Mouse (Mus musculus) lung, embryonic 15.5 days (tissue): ENCODE results near the gene Hspb6. TPM values are rescaled to one million over a fixed set of nuclear protein-coding genes. Genes with fewer than 3 reads are reported as not detected.

Experiments used
- ATAC-seq: fragments of 200-750 bp; cut with Nextera tagmentation; 2 replicates; pipeline ENCODE4 v1.8.0; 2017; ENCODE audit warnings: moderate number of reproducible peaks, borderline replicate concordance; ENCODE audit not compliant: low FRiP score, low TSS enrichment; ENCODE audit errors: extremely low read depth
- H3K27ac ChIP-seq: fragments of 300-500 bp; sonication (generic); 2 replicates; pipeline ENCODE4 v1.5.1; 2015; ENCODE audit warnings: moderate library complexity, mild to moderate bottlenecking, inconsistent platforms
- H3K27me3 ChIP-seq: fragments of 300-500 bp; sonication (generic); 2 replicates; pipeline ENCODE4 v1.6.1; 2015; ENCODE audit warnings: inconsistent platforms
- H3K36me3 ChIP-seq: fragments of 300-500 bp; sonication (generic); 2 replicates; pipeline ENCODE4 v1.6.1; 2015; ENCODE audit warnings: inconsistent platforms
- H3K4me1 ChIP-seq: fragments of 300-500 bp; sonication (generic); 2 replicates; pipeline ENCODE4 v1.6.1; 2015; ENCODE audit warnings: inconsistent platforms
- H3K4me2 ChIP-seq: fragments of 300-500 bp; sonication (generic); 2 replicates; pipeline ENCODE4 v1.6.1; 2015; ENCODE audit warnings: inconsistent platforms, mild to moderate bottlenecking, moderate library complexity
- H3K4me3 ChIP-seq: fragments of 300-500 bp; sonication (generic); 2 replicates; pipeline ENCODE4 v1.5.1; 2015; ENCODE audit warnings: mild to moderate bottlenecking, inconsistent platforms
- H3K9ac ChIP-seq: fragments of 300-500 bp; sonication (generic); 2 replicates; pipeline ENCODE4 v1.6.1; 2015; ENCODE audit warnings: inconsistent platforms
- H3K9me3 ChIP-seq: fragments of 300-500 bp; sonication (generic); 2 replicates; pipeline ENCODE4 v1.6.1; 2016; ENCODE audit warnings: inconsistent platforms
- WGBS: fragments of 180-500 bp; shearing (Covaris S2); methylation state at CpG from one replicate; pipeline ENCODE4 v1.1.7; 2015; 5-methylcytosine and 5-hydroxymethylcytosine counted together
- microRNA-seq: library from miRNA; unstranded; fragments of <30 nt; microRNA quantifications from one replicate; pipeline ENCODE4, GENCODE M21; 2016
- polyA plus RNA-seq: library from polyadenylated mRNA; unstranded; fragments of >200 nt; fragmentation: Nextera tagmentation; extraction: Ambion mirVana; gene quantifications from 2 replicates; pipeline ENCODE4 v1.2.1, GENCODE M21; 2015

Hspb6 gene
- polyA plus RNA-seq, 1 experiment from 2014 or later = 33.6 TPM

DNA sequence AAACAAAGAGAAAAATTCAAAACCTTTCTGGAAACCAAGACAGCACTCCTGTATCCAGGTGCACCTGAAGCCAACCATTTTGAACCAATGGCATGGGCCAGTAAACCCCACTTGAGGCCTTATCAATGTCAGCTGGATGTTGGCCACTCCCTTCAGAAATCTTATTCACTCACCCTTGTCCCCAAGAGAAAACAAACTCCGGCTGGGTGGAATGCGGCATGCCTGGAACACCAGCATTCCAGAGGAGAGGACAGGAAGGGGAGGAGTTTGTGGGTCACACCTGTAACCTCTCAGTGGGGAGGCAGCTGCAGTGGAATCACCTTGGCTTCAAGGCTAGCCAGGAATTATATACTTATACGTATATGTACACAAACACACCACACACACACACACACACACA is 50.6 kb downstream of the Hspb6 start:
- Histone ChIP-seq H3K36me3 (no peaks in the 10 kb centered on the region), H3K27me3 (no peaks in the 10 kb centered on the region), H3K9me3 (no peaks in the 10 kb centered on the region), H3K9ac (no peak overlapping the region), H3K4me3 (no peak overlapping the region), H3K4me2 (no peak overlapping the region), H3K27ac (peak overlapping the region; percentile 95), H3K4me1 (peaks cover 13% of the 10 kb centered on the region; the same call in 1 of the 2 replicates)
- 15% methylated on average over 3 of the region's 3 CpGs for WGBS
- ATAC-seq = peak; percentile 49

DNA sequence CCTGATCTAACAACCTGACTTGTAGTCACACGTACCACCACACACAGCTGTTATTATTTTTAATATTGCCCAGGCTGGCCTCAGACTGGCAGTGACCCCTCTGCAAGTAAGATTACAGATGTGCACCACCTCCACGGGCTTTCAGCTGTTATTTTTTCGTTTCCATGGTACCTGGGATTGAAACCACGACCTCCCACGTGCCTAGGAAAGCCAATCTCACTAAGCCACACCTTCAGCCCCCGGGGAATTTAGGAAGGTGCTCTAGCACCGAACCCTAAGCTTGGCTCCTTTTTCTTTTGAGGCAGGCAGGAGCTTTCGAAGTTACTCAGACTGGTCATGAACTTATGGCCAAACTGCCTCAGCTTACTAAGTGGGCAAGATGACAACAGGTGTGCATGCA is 52.4 kb downstream of the Hspb6 start:
- WGBS = 46% methylated on average over 8 of the region's 8 CpGs
- no peak for ATAC-seq
- H3K9ac ChIP-seq = no peak overlapping the region

DNA sequence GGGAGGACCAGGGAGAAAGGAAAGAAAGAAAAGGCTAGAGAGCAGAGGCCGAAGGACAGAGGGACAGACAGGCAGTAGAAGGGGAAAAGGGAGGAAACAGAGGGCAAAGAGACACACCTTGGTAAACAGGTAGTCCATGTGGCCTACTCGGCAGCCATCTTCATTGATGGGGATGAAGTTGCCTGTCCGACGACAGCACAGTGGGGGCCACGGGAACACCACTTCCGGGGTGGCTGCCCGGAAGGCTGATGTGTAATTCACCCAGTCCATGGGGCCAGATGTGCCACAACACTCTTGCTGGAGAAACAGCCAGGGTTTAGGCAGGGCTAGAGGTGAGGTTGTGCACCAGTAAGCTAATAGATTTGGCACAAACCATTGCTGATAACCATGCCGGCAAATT is 53.0 kb downstream of the Hspb6 start:
- H3K4me3 ChIP-seq = no peak overlapping the region
- ATAC-seq = no peak
- no peaks in the 10 kb centered on the region for H3K36me3 ChIP-seq
- no peak overlapping the region for H3K9ac ChIP-seq
- 82% methylated on average over 8 of the region's 8 CpGs for WGBS
- H3K27me3 ChIP-seq = no peaks in the 10 kb centered on the region
- H3K27ac ChIP-seq = no peak overlapping the region
- no peak overlapping the region for H3K4me2 ChIP-seq
- H3K4me1 ChIP-seq = peaks cover 15% of the 10 kb centered on the region
- H3K9me3 ChIP-seq = no peaks in the 10 kb centered on the region

More for the DNA sequence above, 52.4 kb downstream of the Hspb6 start:
- no peaks in the 10 kb centered on the region for H3K27me3 ChIP-seq
- H3K4me3 ChIP-seq = no peak overlapping the region
- no peaks in the 10 kb centered on the region for H3K36me3 ChIP-seq
- H3K4me2 ChIP-seq = no peak overlapping the region
- H3K9me3 ChIP-seq = no peaks in the 10 kb centered on the region
- peaks cover 15% of the 10 kb centered on the region for H3K4me1 ChIP-seq
- peak overlapping the region; percentile 95; the same call in 1 of the 2 replicates for H3K27ac ChIP-seq

Small RNA genes lying within 50 kb of the gene (microRNA-seq; reads per million reads assigned to microRNA genes)
- gene Gm38670 = 1.9 reads per million, percentile 4 among the genes with 10 or more reads in this experiment
- not detected for gene Mir3569

Other genes starting within 250 kb of the Hspb6 start
- 76.6 and 78.7 TPM in 2 replicates for gene Alkbh6, start 243.5 kb upstream of the Hspb6 start, polyA plus RNA-seq
- gene Syne4, start 237.4 kb upstream of the Hspb6 start, polyA plus RNA-seq = 25.1 and 29.5 TPM in 2 replicates
- 1.9 TPM in 1 of 2 replicates, not detected in the other for gene E130208F15Rik, start 230.4 kb upstream of the Hspb6 start, polyA plus RNA-seq
- gene Sdhaf1, start 228.3 kb upstream of the Hspb6 start, polyA plus RNA-seq = 18.2 and 19.5 TPM in 2 replicates
- gene Lrfn3, start 189.4 kb upstream of the Hspb6 start, polyA plus RNA-seq = 4.2 TPM in 2 replicates
- gene Tyrobp, start 138.4 kb upstream of the Hspb6 start, polyA plus RNA-seq = 50.8 and 56.1 TPM in 2 replicates
- 0.70 and 2.3 TPM in 2 replicates for gene Hcst, start 132.3 kb upstream of the Hspb6 start, polyA plus RNA-seq
- gene Nfkbid, start 130.4 kb upstream of the Hspb6 start, polyA plus RNA-seq = 1.5 and 2.1 TPM in 2 replicates
- gene Aplp1, start 106.6 kb upstream of the Hspb6 start, polyA plus RNA-seq = 23.9 and 24.4 TPM in 2 replicates
- gene Kirrel2, start 94.5 kb upstream of the Hspb6 start, polyA plus RNA-seq = not detected in 2 replicates
- 0.08 TPM in 1 of 2 replicates, not detected in the other for gene Nphs1, start 93.9 kb upstream of the Hspb6 start, polyA plus RNA-seq
- 0.25 and 0.44 TPM in 2 replicates for gene Prodh2, start 58.6 kb upstream of the Hspb6 start, polyA plus RNA-seq
- 7.7 and 9.3 TPM in 2 replicates for gene Arhgap33, start 17.1 kb upstream of the Hspb6 start, polyA plus RNA-seq
- gene Proser3, start 121 bp downstream of the Hspb6 start, polyA plus RNA-seq = 13.2 and 18.3 TPM in 2 replicates
- gene Lin37, start 7.7 kb downstream of the Hspb6 start, polyA plus RNA-seq = 36.0 and 38.8 TPM in 2 replicates
- gene U2af1l4, start 11.1 kb downstream of the Hspb6 start, polyA plus RNA-seq = 99.0 TPM in 2 replicates
- 13.0 and 15.1 TPM in 2 replicates for gene Gm49396, start 11.2 kb downstream of the Hspb6 start, polyA plus RNA-seq
- gene Psenen, start 11.4 kb downstream of the Hspb6 start, polyA plus RNA-seq = 119 and 124 TPM in 2 replicates
- 4.6 and 5.0 TPM in 2 replicates for gene Igflr1, start 13.2 kb downstream of the Hspb6 start, polyA plus RNA-seq
- 8.4 and 10.0 TPM in 2 replicates for gene Kmt2b, start 36.5 kb downstream of the Hspb6 start, polyA plus RNA-seq
- gene Zbtb32, start 46.7 kb downstream of the Hspb6 start, polyA plus RNA-seq = 2.3 and 3.7 TPM in 2 replicates
- gene Upk1a, start 60.7 kb downstream of the Hspb6 start, polyA plus RNA-seq = 0.88 and 1.4 TPM in 2 replicates
- gene Cox6b1, start 74.0 kb downstream of the Hspb6 start, polyA plus RNA-seq = 867 and 890 TPM in 2 replicates
- gene Etv2, start 83.7 kb downstream of the Hspb6 start, polyA plus RNA-seq = not detected in 2 replicates
- 126 and 130 TPM in 2 replicates for gene Rbm42, start 98.1 kb downstream of the Hspb6 start, polyA plus RNA-seq
- 61.9 and 62.6 TPM in 2 replicates for gene Haus5, start 112.8 kb downstream of the Hspb6 start, polyA plus RNA-seq
- gene Pmis2, start 119.4 kb downstream of the Hspb6 start, polyA plus RNA-seq = not detected in 2 replicates
- 0.96 TPM in 1 of 2 replicates, not detected in the other for gene 2200002J24Rik, start 146.7 kb downstream of the Hspb6 start, polyA plus RNA-seq
- 0.40 and 0.41 TPM in 2 replicates for gene Atp4a, start 160.0 kb downstream of the Hspb6 start, polyA plus RNA-seq
- 153 and 159 TPM in 2 replicates for gene Tmem147, start 177.4 kb downstream of the Hspb6 start, polyA plus RNA-seq
- 0.19 and 0.46 TPM in 2 replicates for gene Gapdhs, start 191.5 kb downstream of the Hspb6 start, polyA plus RNA-seq
- gene Sbsn, start 199.3 kb downstream of the Hspb6 start, polyA plus RNA-seq = 1.4 and 1.8 TPM in 2 replicates
- 5.4 and 5.9 TPM in 2 replicates for gene Dmkn, start 211.6 kb downstream of the Hspb6 start, polyA plus RNA-seq
- 2.4 and 5.1 TPM in 2 replicates for gene Krtdap, start 235.7 kb downstream of the Hspb6 start, polyA plus RNA-seq